Mouse (Mus musculus): ENCODE data around the gene Zfp235.
A peak's percentile ranks its signal among the peaks of the same experiment; 100 is the strongest.

The Zfp235 gene

DNA sequence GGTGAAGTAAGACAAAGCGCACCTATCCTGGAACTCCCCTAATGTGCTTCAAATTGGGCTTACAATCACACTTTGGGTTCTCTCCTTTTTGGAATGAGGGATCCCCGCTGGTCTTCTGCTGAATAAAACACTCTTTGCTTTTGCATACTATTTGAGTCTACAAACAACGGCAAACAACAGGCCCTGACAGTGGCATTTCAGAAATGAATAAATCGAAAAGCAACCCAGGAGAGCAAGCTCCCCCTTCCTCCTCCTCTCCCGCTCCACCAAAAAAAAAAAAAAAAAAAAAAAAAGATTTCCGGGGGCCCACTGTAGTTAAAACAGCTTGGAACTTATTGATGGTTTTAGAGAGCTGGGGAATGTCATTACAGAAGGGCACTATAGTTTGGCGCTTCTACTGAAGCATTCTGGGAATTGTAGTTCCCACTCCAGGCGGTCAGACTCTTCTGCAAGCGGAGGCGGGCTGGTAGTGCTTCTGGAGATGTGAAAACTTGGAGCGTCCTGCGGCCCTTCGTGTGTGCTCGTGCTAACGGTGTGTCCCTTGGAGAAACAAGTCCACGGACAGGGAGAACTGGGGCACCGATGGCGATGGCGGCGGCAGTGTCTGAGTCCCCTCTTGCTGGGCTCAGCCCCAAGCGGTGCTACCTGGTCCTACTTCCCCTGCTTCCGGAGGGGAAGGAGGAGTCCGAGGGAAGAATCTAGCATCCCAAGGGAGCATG lies 40.8 kb downstream of the Zfp235 start, which contains the start of gene Zfp114:
Gene Zfp114, plus strand, starts transcription at position 443 of the 719 bp plus-strand sequence.
- peak; percentile 34 for DNase-seq (ENCODE audit: low read depth, low spot score)
- Histone ChIP-seq H3K27me3 (ENCODE audit: control insufficient read depth, insufficient read depth, low read length, poor library complexity, severe bottlenecking) (no peaks in the 10 kb centered on the region), H3K36me3 (ENCODE audit: control insufficient read depth, insufficient read depth, low read length, poor library complexity, severe bottlenecking) (no peaks in the 10 kb centered on the region)

DNA sequence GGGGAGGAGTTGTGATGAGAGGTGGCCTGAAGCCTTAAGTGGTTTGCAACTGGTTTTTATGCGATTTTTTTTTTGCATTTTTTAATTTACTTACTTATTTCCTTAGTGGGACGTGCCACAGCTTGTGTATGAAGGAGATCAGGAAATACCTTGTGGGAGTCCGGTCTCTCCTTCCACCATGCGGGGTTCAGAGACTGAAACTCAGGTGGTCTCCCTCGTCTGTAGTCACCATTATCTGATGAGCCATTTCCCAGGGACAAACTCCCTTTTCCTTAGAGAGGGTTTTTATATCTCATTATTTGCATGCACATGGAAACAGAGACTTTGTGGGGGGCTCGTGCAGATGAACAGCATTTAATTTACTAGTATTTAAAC lies 41.4 kb downstream of the Zfp235 start:
- DNase-seq (ENCODE audit: low read depth, low spot score) = no peak
- no peaks in the 10 kb centered on the region for H3K36me3 ChIP-seq (ENCODE audit: control insufficient read depth, insufficient read depth, low read length, poor library complexity, severe bottlenecking)
- H3K27me3 ChIP-seq (ENCODE audit: control insufficient read depth, insufficient read depth, low read length, poor library complexity, severe bottlenecking) = no peaks in the 10 kb centered on the region

- no peak for DNase-seq (ENCODE audit: low read depth, low spot score)
- no peaks in the 10 kb centered on the region for H3K36me3 ChIP-seq (ENCODE audit: control insufficient read depth, insufficient read depth, low read length, poor library complexity, severe bottlenecking)
Observed at GRCm38 (mm10) chr7:24187611-24188010, 53.6 kb downstream of the Zfp235 start.

DNA sequence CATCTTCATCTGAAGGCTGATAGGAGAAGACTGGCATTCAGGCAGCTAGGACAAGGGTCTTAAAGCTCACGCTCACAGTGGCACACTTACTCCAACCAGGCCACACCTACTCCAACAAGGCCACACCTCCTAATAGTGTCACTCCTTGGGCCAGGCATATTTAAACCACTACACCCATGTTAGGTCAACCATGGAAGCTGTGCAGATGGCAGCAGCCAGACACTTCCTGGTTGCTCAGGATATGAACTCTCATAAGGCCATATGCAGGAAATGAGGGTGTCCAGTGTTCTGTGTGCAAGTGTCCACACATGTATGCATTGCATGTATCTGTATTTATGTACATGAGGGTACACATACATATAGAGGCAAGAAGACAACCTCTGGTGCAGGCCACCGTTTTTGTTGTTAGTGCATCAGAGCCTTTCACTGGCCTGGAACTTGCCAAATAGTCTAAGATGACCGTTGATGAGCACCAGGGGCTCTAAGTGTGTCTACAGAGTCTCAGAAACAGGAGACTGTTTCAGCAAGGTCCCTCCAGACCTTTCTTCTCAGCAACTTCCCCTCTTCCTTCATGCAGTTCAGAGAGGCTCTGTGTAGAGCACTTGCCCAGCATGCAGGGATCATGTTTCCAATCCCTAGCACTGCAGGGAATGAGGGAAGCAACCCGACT lies 55.1 kb downstream of the Zfp235 start:
- H3K36me3 ChIP-seq (ENCODE audit: control insufficient read depth, insufficient read depth, low read length, poor library complexity, severe bottlenecking) = no peaks in the 10 kb centered on the region
- no peak for DNase-seq (ENCODE audit: low read depth, low spot score)
- H3K27me3 ChIP-seq (ENCODE audit: control insufficient read depth, insufficient read depth, low read length, poor library complexity, severe bottlenecking) = no peaks in the 10 kb centered on the region

More at GRCm38 (mm10) chr7:24187611-24188010, 53.6 kb downstream of the Zfp235 start:
- H3K27me3 ChIP-seq (ENCODE audit: control insufficient read depth, insufficient read depth, low read length, poor library complexity, severe bottlenecking) = no peaks in the 10 kb centered on the region

DNA sequence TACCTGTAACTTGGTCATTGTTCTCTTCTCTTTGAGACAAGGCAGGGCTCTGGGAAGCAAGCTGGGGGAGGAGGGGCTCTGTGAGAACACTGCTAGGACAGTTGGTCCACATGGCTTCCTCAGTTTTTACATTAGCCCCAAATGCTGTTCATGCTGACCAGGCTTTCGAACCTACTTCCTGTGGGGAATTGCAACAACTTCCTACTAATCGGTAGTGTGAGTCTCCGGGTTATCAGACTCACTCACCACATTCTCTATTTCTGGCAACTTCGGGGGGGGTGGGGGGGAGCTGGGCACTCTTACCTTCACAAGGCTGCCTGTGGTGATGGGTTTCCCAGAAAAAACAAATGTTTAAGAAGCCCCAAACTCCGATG lies 55.6 kb downstream of the Zfp235 start:
- no peaks in the 10 kb centered on the region for H3K36me3 ChIP-seq (ENCODE audit: control insufficient read depth, insufficient read depth, low read length, poor library complexity, severe bottlenecking)

DNA sequence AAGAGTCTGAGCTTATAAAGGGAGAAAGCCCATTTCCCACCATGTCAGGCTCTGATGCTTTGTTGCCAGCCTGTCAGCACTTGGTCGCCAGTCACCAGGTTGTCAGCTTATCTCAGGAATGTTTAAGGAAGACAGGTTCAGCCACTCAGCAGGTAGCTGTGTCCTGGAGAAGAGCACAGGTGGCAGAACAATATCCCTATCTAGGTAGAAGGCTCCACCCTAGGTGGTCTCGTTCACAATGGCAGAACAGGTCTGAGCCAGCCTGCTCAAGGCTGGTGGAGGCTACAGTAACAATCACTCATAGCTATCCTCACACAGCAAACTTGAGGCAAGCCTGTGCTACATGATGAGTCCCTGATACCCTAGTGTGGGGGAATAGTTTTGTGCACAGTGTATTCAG lies 57.4 kb downstream of the Zfp235 start:
- no peak for DNase-seq (ENCODE audit: low read depth, low spot score)
- H3K27me3 ChIP-seq (ENCODE audit: control insufficient read depth, insufficient read depth, low read length, poor library complexity, severe bottlenecking) = no peaks in the 10 kb centered on the region
- H3K36me3 ChIP-seq (ENCODE audit: control insufficient read depth, insufficient read depth, low read length, poor library complexity, severe bottlenecking) = no peaks in the 10 kb centered on the region

More for the DNA sequence above, 55.6 kb downstream of the Zfp235 start:
- H3K27me3 ChIP-seq (ENCODE audit: control insufficient read depth, insufficient read depth, low read length, poor library complexity, severe bottlenecking) = no peaks in the 10 kb centered on the region
- DNase-seq (ENCODE audit: low read depth, low spot score) = no peak

All from splenic B cell, adult 2 months (primary cell).